Mouse (Mus musculus) midbrain, embryonic 14.5 days (tissue): ENCODE data around the gene Dlst. TPM values are rescaled to one million over a fixed set of nuclear protein-coding genes. Genes with fewer than 3 reads are reported as not detected.
A peak's percentile ranks its signal among the peaks of the same experiment; 100 is the strongest.

Experiments
- ATAC-seq: fragments of 200-750 bp; cut with Nextera tagmentation; 2 replicates; pipeline ENCODE4 v1.8.0; 2017; ENCODE audit warnings: moderate number of reproducible peaks, moderate library complexity; ENCODE audit not compliant: low FRiP score, low TSS enrichment
- DNase-seq: peaks from one replicate; pipeline ENCODE4 v3.0.0-alpha.2; 2015
- H3K27ac ChIP-seq: fragments of 300-500 bp; sonication (generic); replicated peaks from 2 replicates; pipeline ENCODE4 v1.5.1; 2014; ENCODE audit warnings: mild to moderate bottlenecking, low read depth, low read length, moderate library complexity
- H3K27me3 ChIP-seq: fragments of 300-500 bp; sonication (generic); 2 replicates; pipeline ENCODE4 v1.6.1; 2014; ENCODE audit warnings: low read length, control low read depth, mixed read lengths; ENCODE audit not compliant: control insufficient read depth, insufficient read depth
- H3K36me3 ChIP-seq: fragments of 300-500 bp; sonication (generic); 2 replicates; pipeline ENCODE4 v1.6.1; 2014; ENCODE audit warnings: low read length, control low read depth; ENCODE audit not compliant: control insufficient read depth, insufficient read depth
- H3K4me1 ChIP-seq: fragments of 300-500 bp; sonication (generic); 2 replicates; pipeline ENCODE4 v1.6.1; 2014; ENCODE audit warnings: mild to moderate bottlenecking, antibody characterized with exemption, low read length, control low read depth; ENCODE audit not compliant: control insufficient read depth, insufficient read depth
- H3K4me2 ChIP-seq: fragments of 300-500 bp; sonication (generic); 2 replicates; pipeline ENCODE4 v1.6.1; 2014; ENCODE audit warnings: mild to moderate bottlenecking, low read length, moderate library complexity
- H3K4me3 ChIP-seq: fragments of 300-500 bp; sonication (generic); replicated peaks from 2 replicates; pipeline ENCODE4 v1.5.1; 2014; ENCODE audit warnings: low read depth, low read length
- H3K9ac ChIP-seq: fragments of 300-500 bp; sonication (generic); replicated peaks from 2 replicates; pipeline ENCODE4 v1.6.1; 2014; ENCODE audit warnings: mild to moderate bottlenecking, low read length, moderate library complexity
- H3K9me3 ChIP-seq: fragments of 300-500 bp; sonication (generic); 2 replicates; pipeline ENCODE4 v1.6.1; 2016; ENCODE audit warnings: low read length, control low read depth, mixed read lengths; ENCODE audit not compliant: control insufficient read depth
- WGBS: fragments of 180-500 bp; shearing (Covaris S2); extraction: QIAGEN DNeasy Blood & Tissue Kit; methylation state at CpG from one replicate; pipeline ENCODE4 v1.1.7; 2014; 5-methylcytosine and 5-hydroxymethylcytosine counted together
- polyA plus RNA-seq: library from polyadenylated mRNA; unstranded; fragments of >200 nt; fragmentation: Nextera tagmentation; extraction: Ambion mirVana; gene quantifications from 2 replicates; pipeline ENCODE4 v1.2.1, GENCODE M21; 2014

Gene Dlst
- polyA plus RNA-seq, 1 experiment from 2014 or later: 98.0 TPM

GRCm38 (mm10) chr12:85109426-85109825, 1.2 kb upstream of the Dlst start:
- Histone ChIP-seq H3K27ac (no peak overlapping the region), H3K9me3 (no peaks in the 10 kb centered on the region), H3K4me2 (peak overlapping the region; percentile 90), H3K9ac (no peak overlapping the region), H3K27me3 (no peaks in the 10 kb centered on the region), H3K36me3 (no peaks in the 10 kb centered on the region), H3K4me3 (no peak overlapping the region), H3K4me1 (peaks cover 22% of the 10 kb centered on the region)
- ATAC-seq: no peak
- 27% methylated on average over 4 of the region's 4 CpGs for WGBS
- no peak for DNase-seq

GRCm38 (mm10) chr12:85110011-85110697, 479 bp upstream of the Dlst start:
- Histone ChIP-seq H3K27me3 (no peaks in the 10 kb centered on the region), H3K9me3 (no peaks in the 10 kb centered on the region), H3K4me1 (peaks cover 22% of the 10 kb centered on the region), H3K4me2 (peak overlapping the region; percentile 90), H3K27ac (peak overlapping the region; percentile 82), H3K36me3 (no peaks in the 10 kb centered on the region), H3K4me3 (peak overlapping the region; percentile 100), H3K9ac (peak overlapping the region; percentile 92)
- no peak for DNase-seq
- ATAC-seq: peak; percentile 49; the same call in 1 of the 2 replicates
- 14% methylated on average over 18 of the region's 18 CpGs for WGBS

- H3K27ac ChIP-seq: no peak overlapping the region
- DNase-seq: no peak
- no peak overlapping the region for H3K9ac ChIP-seq
- 97% methylated on average over 7 of the region's 7 CpGs for WGBS
- H3K27me3 ChIP-seq: no peaks in the 10 kb centered on the region
- H3K36me3 ChIP-seq: no peaks in the 10 kb centered on the region; the same call in 1 of the 2 replicates
- no peak overlapping the region for H3K4me3 ChIP-seq
- H3K9me3 ChIP-seq: no peaks in the 10 kb centered on the region
- H3K4me1 ChIP-seq: peaks cover 22% of the 10 kb centered on the region
- peak overlapping the region; percentile 90; the same call in 1 of the 2 replicates for H3K4me2 ChIP-seq
- no peak for ATAC-seq
These were observed 2.1 kb downstream of the Dlst start for GRCm38 (mm10) chr12:85112550-85113251.

- peaks cover 22% of the 10 kb centered on the region for H3K4me1 ChIP-seq
- H3K9ac ChIP-seq: no peak overlapping the region
- no peaks in the 10 kb centered on the region for H3K9me3 ChIP-seq
- H3K27ac ChIP-seq: no peak overlapping the region
- ATAC-seq: no peak
- 95% methylated on average over 3 of the region's 3 CpGs for WGBS
- no peak overlapping the region for H3K4me2 ChIP-seq
- no peaks in the 10 kb centered on the region for H3K27me3 ChIP-seq
- H3K36me3 ChIP-seq: peaks cover 6% of the 10 kb centered on the region
- no peak for DNase-seq
- no peak overlapping the region for H3K4me3 ChIP-seq
These were observed 2.7 kb downstream of the Dlst start for GRCm38 (mm10) chr12:85113337-85113736.

GRCm38 (mm10) chr12:85113917-85114316, 3.3 kb downstream of the Dlst start:
- WGBS: 96% methylated on average over 3 of the region's 3 CpGs
- peaks cover 22% of the 10 kb centered on the region for H3K4me1 ChIP-seq
- no peak for DNase-seq
- no peak for ATAC-seq
- H3K27me3 ChIP-seq: no peaks in the 10 kb centered on the region
- H3K36me3 ChIP-seq: peaks cover 12% of the 10 kb centered on the region
- no peaks in the 10 kb centered on the region for H3K9me3 ChIP-seq
- H3K9ac ChIP-seq: no peak overlapping the region
- no peak overlapping the region for H3K4me2 ChIP-seq
- no peak overlapping the region for H3K4me3 ChIP-seq
- H3K27ac ChIP-seq: no peak overlapping the region

GRCm38 (mm10) chr12:85115678-85116077, 5.0 kb downstream of the Dlst start:
- no peak for ATAC-seq
- Histone ChIP-seq H3K9ac (no peak overlapping the region), H3K27me3 (no peaks in the 10 kb centered on the region), H3K27ac (no peak overlapping the region), H3K4me1 (peaks cover 13% of the 10 kb centered on the region), H3K9me3 (no peaks in the 10 kb centered on the region), H3K4me3 (no peak overlapping the region), H3K36me3 (peaks cover 29% of the 10 kb centered on the region), H3K4me2 (no peak overlapping the region)
- DNase-seq: no peak
- WGBS: 82% methylated on average over 7 of the region's 7 CpGs

- H3K27ac ChIP-seq: no peak overlapping the region
- no peak overlapping the region for H3K4me2 ChIP-seq
- no peaks in the 10 kb centered on the region for H3K27me3 ChIP-seq
- no peak overlapping the region for H3K4me3 ChIP-seq
- H3K9me3 ChIP-seq: no peaks in the 10 kb centered on the region
- ATAC-seq: no peak
- H3K36me3 ChIP-seq: peaks cover 84% of the 10 kb centered on the region
- WGBS: 91% methylated on average over 9 of the region's 9 CpGs
- no peaks in the 10 kb centered on the region for H3K4me1 ChIP-seq
- DNase-seq: no peak
- no peak overlapping the region for H3K9ac ChIP-seq
These were observed 11.3 kb downstream of the Dlst start for GRCm38 (mm10) chr12:85121806-85122459.

- no peak overlapping the region for H3K4me3 ChIP-seq
- H3K9ac ChIP-seq: no peak overlapping the region
- no peak for ATAC-seq
- no peak overlapping the region for H3K27ac ChIP-seq
- peaks cover 90% of the 10 kb centered on the region for H3K36me3 ChIP-seq
- no peak for DNase-seq
- no peaks in the 10 kb centered on the region for H3K9me3 ChIP-seq
- H3K4me2 ChIP-seq: no peak overlapping the region
- H3K27me3 ChIP-seq: no peaks in the 10 kb centered on the region
- H3K4me1 ChIP-seq: no peaks in the 10 kb centered on the region
- 97% methylated on average over 9 of the region's 9 CpGs for WGBS
These were observed 12.5 kb downstream of the Dlst start for GRCm38 (mm10) chr12:85123108-85123530.
